Mouse (Mus musculus): Measurements from ENCODE around the gene Gm28042.

Gm28042 gene

GRCm38 (mm10) chr2:120011462-120012200, 15.7 kb upstream of the Gm28042 start:
- 46% methylated on average over 8 of the region's 8 CpGs for WGBS

DNA sequence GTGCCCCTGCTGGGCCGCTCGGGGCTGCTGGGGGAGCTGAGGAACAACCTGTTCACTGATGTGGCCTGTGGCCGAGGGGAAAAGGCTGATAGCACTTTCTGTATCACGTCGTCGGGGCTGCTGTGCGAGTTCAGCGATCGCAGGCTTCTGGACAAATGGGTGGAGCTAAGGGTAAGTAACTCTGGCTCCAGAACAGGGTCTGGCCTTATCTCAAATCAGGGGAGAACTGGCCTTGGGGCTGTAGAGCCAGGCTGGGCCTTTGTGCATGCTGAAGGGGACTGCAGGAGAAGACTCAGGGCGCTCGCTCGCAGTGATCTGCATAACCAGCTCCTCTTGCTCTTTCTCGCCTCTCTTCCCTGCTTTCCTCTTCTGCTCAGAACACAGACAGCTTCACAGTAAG, 14.4 kb upstream of the Gm28042 start:
- WGBS, result 92% methylated on average over 13 of the region's 13 CpGs

- 96% methylated on average over 2 of the region's 2 CpGs for WGBS
Measured at GRCm38 (mm10) chr2:120013831-120014486, 13.3 kb upstream of the Gm28042 start.

GRCm38 (mm10) chr2:120015882-120016281, 11.4 kb upstream of the Gm28042 start:
- WGBS, result 91% methylated on average over 4 of the region's 4 CpGs

DNA sequence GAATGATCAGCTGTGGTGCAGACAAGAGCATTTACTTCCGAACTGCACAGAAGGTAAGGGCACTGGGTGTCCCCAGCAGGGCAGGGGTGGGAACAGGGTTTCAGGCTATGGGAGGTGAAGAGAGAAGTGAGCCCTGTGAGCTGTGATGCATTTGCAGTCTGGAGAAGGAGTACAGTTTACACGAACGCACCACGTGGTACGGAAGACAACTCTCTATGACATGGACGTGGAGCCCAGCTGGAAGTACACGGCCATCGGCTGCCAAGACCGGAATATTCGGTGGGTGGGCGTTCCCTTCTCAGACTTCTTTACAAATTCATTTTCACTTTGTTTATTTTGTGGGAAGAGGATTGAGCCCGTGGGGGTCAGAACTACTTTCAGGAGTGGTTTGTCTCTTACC, 9.7 kb upstream of the Gm28042 start:
- 60% methylated on average over 12 of the region's 12 CpGs for WGBS

DNA sequence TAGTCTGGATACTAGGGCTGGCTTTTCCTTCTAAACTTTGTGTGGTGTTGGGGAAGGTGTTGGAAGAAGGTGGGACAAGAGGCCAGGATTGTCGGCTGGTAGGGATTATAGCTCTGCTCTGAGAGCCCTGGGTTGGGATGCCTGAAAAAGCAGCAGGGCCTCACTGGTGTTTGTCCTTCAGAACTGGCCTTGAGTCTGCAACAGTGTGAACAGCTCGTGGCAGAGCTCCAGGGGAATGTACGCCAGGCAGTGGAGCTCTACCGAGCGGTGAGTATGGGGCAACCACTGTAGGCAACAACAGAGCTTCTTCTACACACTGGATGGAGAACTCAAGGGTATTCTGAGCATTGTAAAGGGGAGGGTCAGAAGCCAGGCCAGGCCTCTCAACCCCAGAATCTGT, 3.0 kb upstream of the Gm28042 start:
- 81% methylated on average over 5 of the region's 5 CpGs for WGBS

- 30% methylated on average over 3 of the region's 3 CpGs for WGBS
Measured at GRCm38 (mm10) chr2:120027950-120028331, 648 bp downstream of the Gm28042 start.

DNA sequence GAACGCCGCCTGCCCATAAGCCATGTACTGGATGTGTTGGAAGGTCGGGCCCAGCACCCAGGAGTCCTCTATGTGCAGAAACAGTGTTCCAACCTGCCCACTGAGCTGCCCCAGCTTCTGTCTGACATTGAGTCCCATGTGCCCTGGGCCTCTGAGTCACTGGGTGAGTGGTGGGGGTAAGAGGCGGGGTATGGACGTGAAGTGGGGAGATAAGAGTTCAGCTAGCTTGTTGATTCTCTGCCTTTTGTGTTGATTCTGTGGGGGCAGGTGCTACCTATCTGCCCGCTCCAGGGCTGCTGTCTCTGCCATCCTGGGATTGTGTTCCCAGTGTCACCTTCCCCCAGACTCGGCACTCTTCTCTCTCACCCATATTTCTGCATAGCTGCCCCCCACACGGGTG, 3.1 kb downstream of the Gm28042 start:
- WGBS, result 89% methylated on average over 8 of the region's 8 CpGs

GRCm38 (mm10) chr2:120032726-120033467, 5.6 kb downstream of the Gm28042 start, which contains the start of gene Pla2g4b:
TSS of gene Pla2g4b (plus strand) at chr2:120033417.
- 82% methylated on average over 12 of the region's 12 CpGs for WGBS

- WGBS, result 64% methylated on average over 5 of the region's 5 CpGs
Measured at GRCm38 (mm10) chr2:120033726-120034125, 6.4 kb downstream of the Gm28042 start.

GRCm38 (mm10) chr2:120037744-120038143, 10.5 kb downstream of the Gm28042 start:
- 88% methylated on average over 9 of the region's 9 CpGs for WGBS

DNA sequence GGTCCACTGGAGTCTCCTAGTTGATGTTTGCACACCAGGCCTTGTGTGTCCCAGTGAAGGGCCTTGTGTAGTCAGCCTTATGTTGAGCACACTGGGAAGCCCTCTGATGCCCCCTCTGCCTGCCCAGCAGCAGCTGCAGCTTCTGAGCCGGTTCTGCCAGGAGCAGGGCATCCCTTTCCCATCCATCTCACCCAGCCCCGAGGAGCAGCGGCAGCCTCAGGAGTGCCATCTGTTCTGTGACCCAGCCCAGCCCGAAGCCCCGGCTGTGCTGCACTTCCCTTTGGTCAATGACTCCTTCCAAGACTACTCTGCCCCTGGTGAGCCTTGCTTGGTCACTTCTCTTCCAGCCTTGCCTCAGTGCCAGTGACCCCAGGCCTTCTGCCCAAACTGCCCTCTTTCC, 13.7 kb downstream of the Gm28042 start:
- 68% methylated on average over 5 of the region's 5 CpGs for WGBS

GRCm38 (mm10) chr2:120044101-120044603, 16.9 kb downstream of the Gm28042 start:
- WGBS, result 40% methylated on average over 4 of the region's 4 CpGs

- 83% methylated on average over 3 of the region's 3 CpGs for whole genome bisulfite sequencing
Measured at GRCm38 (mm10) chr2:120044676-120045075, 17.4 kb downstream of the Gm28042 start.

DNA sequence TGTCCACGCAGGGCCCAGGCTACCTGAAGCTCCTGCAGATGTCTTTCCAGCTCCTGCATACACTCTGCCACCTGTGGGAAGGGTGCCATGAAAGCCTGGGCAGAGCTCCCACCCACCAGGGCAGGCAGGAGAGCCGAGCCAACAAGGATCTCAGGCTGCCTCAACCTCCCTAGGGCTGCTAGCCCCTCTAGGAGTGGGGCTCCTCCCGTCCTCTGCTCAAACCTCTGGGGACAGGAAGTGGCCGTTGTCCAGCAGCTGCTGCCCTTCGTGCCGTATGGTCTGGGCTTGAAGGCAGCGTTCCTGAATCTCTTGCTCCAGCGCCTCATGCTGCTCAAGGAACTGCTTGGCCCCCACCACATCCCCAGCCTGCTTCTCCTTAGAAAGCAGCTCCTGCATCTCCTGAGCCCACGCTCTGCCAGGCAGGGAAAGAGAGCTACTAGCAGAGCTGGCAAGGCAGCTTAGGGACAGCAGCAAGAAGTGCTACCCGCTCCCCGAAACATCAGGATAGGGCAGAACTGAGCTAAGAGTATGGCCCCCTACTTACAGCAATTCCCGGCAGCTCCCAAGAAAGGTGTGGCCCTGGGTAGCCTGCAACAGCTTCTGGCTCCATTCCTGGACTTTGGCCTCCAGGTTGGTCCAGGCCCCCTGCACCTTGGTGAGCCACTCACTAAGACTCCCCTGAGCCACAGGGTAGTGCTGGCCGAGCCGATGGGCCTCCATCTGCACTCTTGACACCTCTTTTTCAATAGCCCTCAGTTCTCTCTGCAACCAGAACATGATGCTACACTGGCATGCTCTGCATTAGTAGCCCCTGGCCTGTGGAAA, 19.4 kb downstream of the Gm28042 start:
- 55% methylated on average over 14 of the region's 14 CpGs for WGBS

DNA sequence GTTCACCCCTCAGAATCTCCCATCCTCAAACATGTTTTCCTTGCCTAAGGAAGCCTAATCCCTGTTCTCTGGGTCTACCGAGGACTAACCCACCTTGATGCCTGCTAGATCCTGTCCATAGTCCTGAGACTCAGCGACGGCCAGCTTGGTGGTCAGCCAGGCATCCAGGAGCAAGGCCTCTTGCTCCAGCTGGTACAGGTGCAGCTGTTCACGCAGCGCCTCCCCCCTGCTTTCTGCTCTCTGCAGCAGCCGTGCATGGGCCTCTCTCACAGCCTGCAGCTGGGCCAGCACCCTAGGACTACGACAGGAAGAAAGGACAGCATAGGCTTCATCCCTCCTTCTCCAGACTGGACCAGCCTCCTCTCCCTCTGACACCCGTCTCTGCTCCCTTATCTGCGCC, 20.9 kb downstream of the Gm28042 start:
- WGBS, result 87% methylated on average over 9 of the region's 9 CpGs

DNA sequence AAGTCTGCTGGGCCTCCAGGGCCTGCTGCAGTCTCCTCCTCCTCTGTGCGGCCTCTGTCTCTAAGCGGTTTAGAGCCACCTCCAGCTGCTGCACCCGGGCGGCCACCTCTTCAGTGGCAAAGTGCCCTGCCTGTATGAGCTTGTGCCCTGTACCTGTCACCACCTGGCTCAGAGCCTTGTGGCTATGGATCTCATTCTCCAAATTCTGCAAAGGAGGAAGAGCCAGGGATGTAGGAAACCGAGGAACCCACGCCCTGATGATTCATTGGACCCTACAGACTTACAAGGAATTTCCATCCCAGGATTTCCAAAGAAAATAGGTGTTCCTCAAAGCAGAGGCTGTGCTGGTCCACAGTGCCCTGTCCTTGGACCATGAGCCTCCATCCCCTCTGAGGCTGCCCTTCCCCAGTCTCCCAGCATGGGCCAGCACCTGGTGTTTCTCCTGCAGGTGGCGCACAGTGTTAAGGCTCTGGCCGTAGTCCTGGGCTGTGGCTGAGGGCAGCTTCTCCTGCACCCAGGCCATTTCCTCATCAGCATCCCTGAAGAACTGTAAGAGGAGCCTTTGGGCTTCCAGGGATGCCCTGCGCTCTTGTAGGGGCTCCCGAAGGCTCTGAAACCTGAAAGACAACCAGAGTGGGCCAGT, 22.5 kb downstream of the Gm28042 start:
- WGBS, result 65% methylated on average over 10 of the region's 10 CpGs

DNA sequence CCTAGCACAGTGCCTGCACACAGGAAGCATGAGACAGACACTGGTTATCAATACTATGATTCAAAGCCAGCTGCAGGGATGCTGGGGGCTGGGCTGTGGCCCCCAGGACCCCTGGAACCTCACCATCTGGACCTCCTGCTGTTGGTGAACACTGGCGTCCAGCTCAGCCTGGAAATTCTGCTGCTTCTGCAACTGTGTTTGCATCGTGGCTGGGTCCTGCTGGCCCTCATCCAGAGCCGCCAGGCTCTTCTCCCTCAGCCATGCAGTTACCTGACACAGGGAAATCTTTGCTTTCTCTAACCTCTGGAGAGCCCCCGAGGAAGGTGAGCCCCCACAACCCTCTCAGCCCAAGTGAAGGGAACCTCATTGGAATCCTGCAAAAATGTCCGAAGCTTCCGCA, 24.1 kb downstream of the Gm28042 start:
- 64% methylated on average over 6 of the region's 6 CpGs for WGBS

DNA sequence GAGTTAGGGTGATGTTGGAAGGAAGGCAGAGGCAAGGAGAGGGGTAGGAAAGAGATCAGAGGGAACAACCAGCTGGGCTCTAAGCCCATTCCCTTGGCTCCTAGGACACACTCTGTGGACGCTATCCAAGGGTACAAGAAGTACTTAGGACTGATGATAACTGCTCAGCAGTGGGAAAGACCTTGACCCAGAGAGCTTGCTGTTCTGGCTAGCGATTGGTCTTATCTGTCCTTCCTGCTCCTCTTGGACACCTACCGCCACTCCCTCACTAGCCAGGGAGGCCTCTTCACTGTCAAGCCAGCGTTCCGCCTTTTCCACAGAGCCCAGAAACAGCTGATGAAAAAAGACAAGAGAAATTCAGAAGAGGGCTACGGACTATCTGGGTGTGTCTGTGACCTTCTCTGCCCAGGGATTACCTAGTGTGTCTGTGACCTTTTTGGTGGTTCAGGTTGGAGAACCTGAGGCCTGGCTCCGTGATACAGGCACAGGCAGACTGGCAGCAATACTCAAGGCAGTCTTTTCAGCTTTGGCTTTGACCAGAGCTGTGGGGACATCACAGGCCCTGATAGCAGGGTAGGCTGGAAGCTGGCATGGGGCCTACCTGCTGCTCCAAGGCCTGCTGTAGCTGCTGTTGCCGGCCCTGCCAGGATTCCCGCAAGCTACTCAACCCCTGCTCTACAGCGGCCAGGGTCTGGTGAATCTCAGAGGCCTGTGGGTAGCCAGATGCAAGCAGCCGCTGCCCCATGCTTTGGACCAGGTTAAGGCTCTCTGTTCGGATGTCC, 27.7 kb downstream of the Gm28042 start:
- 88% methylated on average over 12 of the region's 12 CpGs for WGBS

DNA sequence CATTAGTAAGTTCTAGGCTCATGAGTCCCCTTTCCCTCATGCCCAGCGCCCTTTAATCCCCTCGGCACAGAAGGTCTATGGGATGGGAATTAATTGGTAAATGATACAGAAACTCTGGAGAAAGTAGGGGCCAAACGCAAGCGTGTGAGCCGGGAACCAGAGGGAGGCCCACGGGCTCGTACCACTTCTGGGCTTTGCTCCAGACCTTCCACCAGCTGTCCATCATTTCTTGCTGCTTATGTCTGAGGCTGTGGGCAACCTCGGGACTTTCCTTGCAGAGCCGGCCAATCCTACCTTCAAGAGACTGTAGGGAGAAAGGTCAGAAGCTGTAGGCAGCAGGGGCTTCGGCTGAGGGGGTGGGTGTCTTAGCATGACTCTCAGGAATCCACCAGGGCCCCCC, 28.6 kb downstream of the Gm28042 start:
- 72% methylated on average over 10 of the region's 10 CpGs for WGBS

Data from cerebral cortex, adult 2 months (tissue).